Mouse (Mus musculus) bone marrow macrophage, adult 2 months (primary cell): ENCODE results near the gene Siae.

Experiments
- CTCF ChIP-seq: IDR thresholded peaks from 2 replicates; pipeline ENCODE4 v1.5.1; 2012; ENCODE audit warnings: low read depth, mild to moderate bottlenecking, low read length, moderate library complexity
- POLR2A ChIP-seq: IDR thresholded peaks from 2 replicates; pipeline ENCODE4 v1.6.1; 2012; ENCODE audit warnings: mild to moderate bottlenecking, low read depth, low read length, borderline replicate concordance

GRCm38 (mm10) chr9:37518991-37519390 is 36.5 kb upstream of the Siae start:
- TF ChIP-seq CTCF (no peak), POLR2A (no peak)
